Mouse (Mus musculus): ENCODE data around the gene Ctf1.
"Not testable (repeated sequence)": the region's sequence is repeated elsewhere in the genome, so short reads cannot be mapped to it uniquely, and the experiment has no call there.

The Ctf1 gene

GRCm38 (mm10) chr7:127732066-127732465, 19.5 kb downstream of the Ctf1 start, which contains the start of gene Ctf2:
Gene Ctf2 (minus strand): TSS chr7:127732166.
- not testable (repeated sequence) for DNase-seq (ENCODE audit: low read depth, low spot score)

GRCm38 (mm10) chr7:127744366-127745045, 32.0 kb downstream of the Ctf1 start, which contains the start of gene Fbxl19:
Gene Fbxl19 (plus strand): TSS chr7:127744543.
- DNase-seq (ENCODE audit: low read depth, low spot score), result peak; percentile 88

- DNase-seq (ENCODE audit: low read depth, low spot score), result peak; percentile 99
Observed at GRCm38 (mm10) chr7:127745251-127745651, 32.7 kb downstream of the Ctf1 start.

- DNase-seq (ENCODE audit: low read depth, low spot score), result peak; percentile 99
Observed at GRCm38 (mm10) chr7:127745652-127746493, 33.3 kb downstream of the Ctf1 start.

GRCm38 (mm10) chr7:127746494-127747491, 34.3 kb downstream of the Ctf1 start:
- DNase-seq (ENCODE audit: low read depth, low spot score), result peak; percentile 91

GRCm38 (mm10) chr7:127747559-127748234, 35.2 kb downstream of the Ctf1 start:
- DNase-seq (ENCODE audit: low read depth, low spot score), result peak; percentile 70

GRCm38 (mm10) chr7:127748235-127748560, 35.7 kb downstream of the Ctf1 start:
- no peak for DNase-seq (ENCODE audit: low read depth, low spot score)

- peak; percentile 93 for DNase-seq (ENCODE audit: low read depth, low spot score)
Observed at GRCm38 (mm10) chr7:127750131-127751127, 37.9 kb downstream of the Ctf1 start.

- no peak for DNase-seq (ENCODE audit: low read depth, low spot score)
Observed at GRCm38 (mm10) chr7:127751619-127752018, 39.1 kb downstream of the Ctf1 start.

- no peak for DNase-seq (ENCODE audit: low read depth, low spot score)
Observed at GRCm38 (mm10) chr7:127752069-127752468, 39.5 kb downstream of the Ctf1 start.

- peak; percentile 37 for DNase-seq (ENCODE audit: low read depth, low spot score)
Observed at GRCm38 (mm10) chr7:127753158-127753557, 40.6 kb downstream of the Ctf1 start.

GRCm38 (mm10) chr7:127753741-127754140, 41.2 kb downstream of the Ctf1 start:
- DNase-seq (ENCODE audit: low read depth, low spot score), result no peak

GRCm38 (mm10) chr7:127759716-127760115, 47.2 kb downstream of the Ctf1 start:
- DNase-seq (ENCODE audit: low read depth, low spot score), result no peak

- DNase-seq (ENCODE audit: low read depth, low spot score), result no peak
Observed at GRCm38 (mm10) chr7:127760478-127760877, 47.9 kb downstream of the Ctf1 start.

- DNase-seq (ENCODE audit: low read depth, low spot score), result peak; percentile 78
Observed at GRCm38 (mm10) chr7:127761026-127761425, 48.5 kb downstream of the Ctf1 start.

GRCm38 (mm10) chr7:127763642-127764041, 51.1 kb downstream of the Ctf1 start:
- no peak for DNase-seq (ENCODE audit: low read depth, low spot score)

GRCm38 (mm10) chr7:127765756-127766155, 53.2 kb downstream of the Ctf1 start:
- DNase-seq (ENCODE audit: low read depth, low spot score), result no peak

GRCm38 (mm10) chr7:127766851-127767609, 54.5 kb downstream of the Ctf1 start:
- DNase-seq (ENCODE audit: low read depth, low spot score), result peak; percentile 41
